Mouse (Mus musculus): ENCODE results near the gene Stim2. TPM values are rescaled to one million over a fixed set of nuclear protein-coding genes. Genes with fewer than 3 reads are reported as not detected.

Stim2 gene
- polyA plus RNA-seq, 1 experiment from 2014 or later: 18.5 TPM

DNA sequence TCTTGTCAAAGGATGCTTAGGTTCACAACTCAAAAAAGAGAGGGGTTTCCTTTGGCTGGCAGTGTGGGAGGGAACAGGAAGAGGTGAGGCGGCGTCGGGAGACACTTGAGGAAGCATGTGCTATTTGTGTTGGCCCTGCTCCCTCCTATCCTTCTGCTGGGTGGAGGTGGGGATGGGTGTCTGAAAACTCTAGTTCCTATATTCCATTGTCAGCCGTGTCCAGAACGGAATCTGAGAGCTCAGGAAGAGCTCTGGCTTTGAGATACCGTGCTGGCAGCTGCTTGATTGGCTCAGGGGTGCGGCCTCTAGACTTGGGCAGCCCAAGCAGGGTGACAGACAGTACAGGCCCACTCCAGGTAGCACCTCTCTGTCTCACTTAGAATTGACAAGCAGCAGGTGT lies 28.1 kb upstream of the Stim2 start:
- no peak for ATAC-seq
- 87% methylated on average over 7 of the region's 7 CpGs for WGBS

DNA sequence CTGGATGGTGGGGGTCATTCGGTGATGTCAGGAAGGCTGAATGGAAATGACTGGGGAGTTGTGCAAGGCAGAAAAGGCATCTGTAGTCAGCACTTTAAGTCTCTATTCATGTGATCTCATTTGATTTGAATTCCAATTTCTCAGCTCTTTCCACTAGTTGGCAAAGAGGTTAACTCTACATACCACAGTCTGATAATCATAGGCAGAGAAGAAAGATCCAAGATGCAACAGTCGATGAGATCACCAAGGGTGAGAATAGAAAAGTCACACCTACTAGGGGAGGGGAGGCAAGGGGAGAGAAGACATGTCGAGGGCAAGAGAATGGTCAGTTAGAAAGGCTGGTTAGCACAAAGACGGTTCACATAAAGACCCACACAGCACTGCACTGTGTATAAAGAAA lies 27.1 kb upstream of the Stim2 start:
- no peaks in the 10 kb centered on the region for H3K9me3 ChIP-seq (replicated peaks)
- H3K27ac ChIP-seq: no peak overlapping the region
- no peaks in the 10 kb centered on the region for H3K4me1 ChIP-seq
- no peak for ATAC-seq
- H3K27me3 ChIP-seq: no peaks in the 10 kb centered on the region
- H3K9ac ChIP-seq: no peak overlapping the region
- no peaks in the 10 kb centered on the region for H3K36me3 ChIP-seq (ENCODE audit: poor library complexity, severe bottlenecking)
- 72% methylated on average over 4 of the region's 4 CpGs for WGBS
- H3K4me3 ChIP-seq: no peak overlapping the region
- H3K4me2 ChIP-seq: no peak overlapping the region

More for the DNA sequence above, 28.1 kb upstream of the Stim2 start:
- H3K4me1 ChIP-seq: no peaks in the 10 kb centered on the region
- H3K4me3 ChIP-seq: no peak overlapping the region
- no peaks in the 10 kb centered on the region for H3K36me3 ChIP-seq (ENCODE audit: poor library complexity, severe bottlenecking)
- no peak overlapping the region for H3K4me2 ChIP-seq
- H3K27me3 ChIP-seq: no peaks in the 10 kb centered on the region
- H3K9ac ChIP-seq: no peak overlapping the region
- H3K27ac ChIP-seq: no peak overlapping the region
- H3K9me3 ChIP-seq (replicated peaks): no peaks in the 10 kb centered on the region

DNA sequence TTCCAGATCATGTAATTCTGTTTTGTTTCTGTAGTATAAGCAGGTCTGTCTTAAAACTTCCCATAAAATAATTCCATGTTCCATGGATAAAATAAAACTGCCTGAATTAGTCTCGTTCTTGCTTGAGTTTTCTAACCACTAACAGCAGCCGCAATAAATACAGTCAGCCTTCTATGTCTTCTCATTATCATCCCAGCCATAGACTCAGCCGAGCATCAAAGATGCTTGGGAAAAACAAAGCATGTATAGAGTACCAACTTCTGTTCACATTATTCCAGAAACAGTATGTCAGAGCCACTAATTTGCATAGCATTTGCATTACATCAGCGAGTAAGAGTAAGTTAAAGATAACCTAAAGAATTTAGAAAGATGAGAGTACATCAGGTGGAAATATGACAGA lies 25.4 kb upstream of the Stim2 start:
- H3K27ac ChIP-seq: no peak overlapping the region
- H3K4me1 ChIP-seq: no peaks in the 10 kb centered on the region
- peak; percentile 75 for ATAC-seq
- no peak overlapping the region for H3K4me2 ChIP-seq
- no peaks in the 10 kb centered on the region for H3K27me3 ChIP-seq
- H3K4me3 ChIP-seq: no peak overlapping the region
- no peaks in the 10 kb centered on the region for H3K9me3 ChIP-seq (replicated peaks)
- no peak overlapping the region for H3K9ac ChIP-seq
- no peaks in the 10 kb centered on the region for H3K36me3 ChIP-seq (ENCODE audit: poor library complexity, severe bottlenecking)
- WGBS: 36% methylated on average over 4 of the region's 4 CpGs

DNA sequence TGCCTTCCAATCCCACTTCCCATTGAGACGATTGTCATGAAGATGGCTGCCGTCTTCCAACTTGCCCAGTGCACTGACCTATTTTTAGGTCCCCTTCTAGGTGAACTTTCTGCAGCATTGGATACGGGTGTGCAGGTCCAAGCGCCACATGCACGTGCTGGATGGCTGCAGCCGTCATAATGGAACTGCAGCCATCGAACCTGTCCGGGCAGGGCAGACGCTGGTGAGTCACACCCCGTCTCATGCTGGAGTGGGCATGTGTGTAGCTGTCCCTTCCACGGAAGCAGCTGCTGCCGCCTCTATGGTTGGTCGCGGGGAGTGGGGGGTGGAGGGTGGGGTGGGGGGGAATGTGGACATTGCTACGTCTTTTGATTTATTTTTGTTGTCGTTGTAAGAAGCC lies 21.8 kb upstream of the Stim2 start:
- H3K4me2 ChIP-seq: no peak overlapping the region
- H3K9ac ChIP-seq: no peak overlapping the region
- H3K4me3 ChIP-seq: no peak overlapping the region
- H3K27ac ChIP-seq: no peak overlapping the region
- 90% methylated on average over 16 of the region's 16 CpGs for WGBS
- no peaks in the 10 kb centered on the region for H3K9me3 ChIP-seq (replicated peaks)
- ATAC-seq: no peak
- H3K27me3 ChIP-seq: no peaks in the 10 kb centered on the region
- no peaks in the 10 kb centered on the region for H3K36me3 ChIP-seq (ENCODE audit: poor library complexity, severe bottlenecking)
- H3K4me1 ChIP-seq: no peaks in the 10 kb centered on the region

DNA sequence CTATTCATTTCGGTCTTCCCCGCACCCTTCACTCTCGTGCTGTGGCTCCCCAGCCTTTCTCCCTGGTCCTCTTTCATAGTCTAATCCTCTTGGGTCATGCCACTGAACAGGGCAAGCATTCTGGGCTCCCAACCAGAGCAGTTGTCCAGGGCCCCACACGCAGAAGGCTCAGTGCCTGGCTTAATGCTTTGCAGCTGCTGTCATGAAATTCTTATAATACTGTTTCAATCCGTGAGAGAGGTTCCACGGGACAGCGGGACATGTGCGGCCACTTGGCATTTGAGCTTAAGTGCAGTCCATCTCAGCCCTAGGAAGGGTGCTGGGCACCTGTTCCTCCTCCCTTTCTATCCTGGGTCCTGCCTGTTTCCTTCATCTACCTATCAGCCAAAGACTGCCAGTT lies 21.2 kb upstream of the Stim2 start:
- no peaks in the 10 kb centered on the region for H3K9me3 ChIP-seq (replicated peaks)
- no peak for ATAC-seq
- no peak overlapping the region for H3K4me2 ChIP-seq
- H3K9ac ChIP-seq: no peak overlapping the region
- WGBS: 87% methylated on average over 8 of the region's 8 CpGs
- H3K36me3 ChIP-seq (ENCODE audit: poor library complexity, severe bottlenecking): no peaks in the 10 kb centered on the region
- H3K27me3 ChIP-seq: no peaks in the 10 kb centered on the region
- H3K27ac ChIP-seq: no peak overlapping the region
- no peak overlapping the region for H3K4me3 ChIP-seq
- no peaks in the 10 kb centered on the region for H3K4me1 ChIP-seq

DNA sequence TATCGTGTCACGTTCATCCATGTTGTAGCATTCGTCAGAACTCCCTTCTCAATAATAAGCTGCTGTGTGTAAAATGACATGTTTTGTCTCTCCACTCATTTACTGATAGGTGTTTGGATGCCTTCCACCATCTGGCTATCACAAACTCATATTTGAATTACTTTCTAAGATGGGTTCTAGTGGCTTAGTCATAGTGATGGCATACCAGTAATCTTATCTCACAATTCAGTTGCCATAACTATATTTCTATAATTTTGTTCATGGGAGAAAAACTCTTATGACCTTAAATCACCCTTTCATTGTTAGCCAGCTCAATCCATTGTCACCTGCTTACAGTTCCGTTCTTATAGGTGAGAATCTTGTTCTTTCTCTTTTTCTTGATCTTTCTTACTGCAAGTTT lies 14.9 kb upstream of the Stim2 start:
- 87% methylated on average over 4 of the region's 4 CpGs for WGBS
- Histone ChIP-seq H3K27ac (no peak overlapping the region), H3K9ac (no peak overlapping the region), H3K36me3 (ENCODE audit: poor library complexity, severe bottlenecking) (no peaks in the 10 kb centered on the region), H3K27me3 (no peaks in the 10 kb centered on the region), H3K4me3 (no peak overlapping the region), H3K4me2 (no peak overlapping the region), H3K9me3 (replicated peaks) (no peaks in the 10 kb centered on the region), H3K4me1 (no peaks in the 10 kb centered on the region)
- no peak for ATAC-seq

DNA sequence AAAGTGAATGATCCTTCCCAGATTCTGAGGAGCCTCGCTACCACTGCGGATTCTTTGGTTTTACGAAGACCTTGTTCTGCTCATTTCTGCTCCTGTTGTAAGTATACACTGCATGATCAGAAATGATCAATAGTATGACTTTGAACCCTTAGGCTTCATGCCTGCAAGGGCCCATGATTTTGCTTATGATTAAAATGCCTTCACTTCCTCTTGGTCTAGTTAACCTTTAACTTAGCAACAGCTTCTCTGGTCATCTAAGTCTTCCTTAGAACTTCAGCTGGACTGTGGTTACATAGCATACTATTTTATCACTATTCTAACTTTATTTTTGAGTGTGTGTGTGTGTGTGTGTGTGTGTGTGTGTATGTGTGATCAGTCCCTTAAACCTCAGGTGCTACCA lies 12.7 kb upstream of the Stim2 start:
- Histone ChIP-seq H3K9me3 (replicated peaks) (no peaks in the 10 kb centered on the region), H3K27ac (no peak overlapping the region), H3K4me1 (no peaks in the 10 kb centered on the region), H3K4me2 (no peak overlapping the region), H3K4me3 (no peak overlapping the region), H3K36me3 (ENCODE audit: poor library complexity, severe bottlenecking) (no peaks in the 10 kb centered on the region), H3K9ac (no peak overlapping the region), H3K27me3 (no peaks in the 10 kb centered on the region)
- ATAC-seq: no peak
- WGBS: 91% methylated on average over 3 of the region's 3 CpGs

DNA sequence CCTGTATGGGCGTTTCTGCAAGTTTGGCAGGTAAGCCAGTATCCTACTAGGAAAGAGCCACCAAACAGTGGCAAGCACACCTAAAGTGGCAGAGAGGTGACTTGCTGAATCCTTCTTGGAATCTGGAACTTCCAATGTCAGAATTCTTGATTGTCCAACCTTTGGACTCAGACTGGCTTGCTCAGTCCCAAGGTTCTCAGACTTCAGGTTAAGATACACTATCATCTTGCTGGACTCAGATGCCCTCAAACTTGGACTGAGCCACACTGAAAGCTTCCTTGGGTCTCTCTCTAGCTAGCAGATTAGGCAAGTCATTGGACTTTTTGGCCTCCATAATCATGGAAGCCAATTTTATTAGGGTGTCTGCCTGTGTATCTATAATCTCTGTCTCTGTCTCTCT lies 10.8 kb upstream of the Stim2 start:
- Histone ChIP-seq H3K4me2 (no peak overlapping the region), H3K9ac (no peak overlapping the region), H3K27ac (no peak overlapping the region), H3K4me3 (no peak overlapping the region), H3K9me3 (replicated peaks) (no peaks in the 10 kb centered on the region), H3K27me3 (no peaks in the 10 kb centered on the region), H3K4me1 (peaks cover 2% of the 10 kb centered on the region; the same call in 1 of the 2 replicates), H3K36me3 (ENCODE audit: poor library complexity, severe bottlenecking) (no peaks in the 10 kb centered on the region)
- WGBS: 67% methylated on average over 1 of the region's 1 CpGs
- no peak for ATAC-seq

DNA sequence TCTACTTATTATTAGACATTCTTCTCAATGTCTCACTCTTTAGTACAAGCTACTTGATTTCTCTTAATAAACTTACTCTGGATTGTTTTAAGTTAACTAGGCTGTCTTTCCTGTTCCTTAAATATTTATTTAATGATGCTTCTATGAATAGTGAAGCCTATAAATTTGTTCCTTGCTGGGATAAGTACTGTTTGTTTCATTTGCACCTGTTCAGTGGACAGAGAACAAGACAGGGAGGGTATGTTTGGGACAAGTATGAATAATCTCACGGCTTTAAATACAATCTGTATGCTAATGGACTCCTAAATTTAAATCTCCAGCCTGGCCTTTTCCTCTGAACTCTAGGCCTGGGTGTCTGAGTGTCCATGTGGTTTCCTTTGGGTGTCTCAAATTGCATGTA lies 10.2 kb upstream of the Stim2 start:
- Histone ChIP-seq H3K4me3 (no peak overlapping the region), H3K4me1 (peaks cover 6% of the 10 kb centered on the region; the same call in 1 of the 2 replicates), H3K36me3 (ENCODE audit: poor library complexity, severe bottlenecking) (no peaks in the 10 kb centered on the region), H3K27me3 (no peaks in the 10 kb centered on the region), H3K27ac (no peak overlapping the region), H3K4me2 (no peak overlapping the region), H3K9me3 (replicated peaks) (no peaks in the 10 kb centered on the region), H3K9ac (no peak overlapping the region)
- no peak for ATAC-seq
- WGBS: 86% methylated on average over 1 of the region's 1 CpGs

DNA sequence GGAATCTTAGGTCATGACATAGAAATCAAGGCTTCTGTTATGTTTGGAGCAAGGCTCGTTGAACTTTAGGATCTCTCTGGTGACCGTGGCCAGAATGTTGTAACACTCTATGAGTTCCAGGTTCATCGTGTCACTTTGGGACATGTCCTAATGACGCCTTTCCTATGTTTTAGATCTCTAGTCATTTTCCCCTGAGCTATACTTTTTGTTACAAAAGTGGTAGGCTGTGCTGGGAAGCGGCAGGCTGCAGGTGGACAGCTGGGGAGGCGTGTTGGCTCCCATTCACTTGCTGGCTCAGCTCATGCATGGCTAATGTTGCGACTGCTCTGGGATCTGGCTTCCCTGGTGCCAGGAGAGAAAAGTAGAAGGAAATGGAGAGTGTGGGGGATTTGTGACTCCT lies 5.7 kb upstream of the Stim2 start:
- H3K9ac ChIP-seq: no peak overlapping the region
- no peaks in the 10 kb centered on the region for H3K9me3 ChIP-seq (replicated peaks)
- no peak overlapping the region for H3K4me2 ChIP-seq
- no peak overlapping the region for H3K4me3 ChIP-seq
- no peak overlapping the region for H3K27ac ChIP-seq
- H3K36me3 ChIP-seq (ENCODE audit: poor library complexity, severe bottlenecking): no peaks in the 10 kb centered on the region
- WGBS: 46% methylated on average over 7 of the region's 7 CpGs
- ATAC-seq: peak; percentile 75
- peaks cover 15% of the 10 kb centered on the region; the same call in 1 of the 2 replicates for H3K4me1 ChIP-seq
- no peaks in the 10 kb centered on the region for H3K27me3 ChIP-seq

DNA sequence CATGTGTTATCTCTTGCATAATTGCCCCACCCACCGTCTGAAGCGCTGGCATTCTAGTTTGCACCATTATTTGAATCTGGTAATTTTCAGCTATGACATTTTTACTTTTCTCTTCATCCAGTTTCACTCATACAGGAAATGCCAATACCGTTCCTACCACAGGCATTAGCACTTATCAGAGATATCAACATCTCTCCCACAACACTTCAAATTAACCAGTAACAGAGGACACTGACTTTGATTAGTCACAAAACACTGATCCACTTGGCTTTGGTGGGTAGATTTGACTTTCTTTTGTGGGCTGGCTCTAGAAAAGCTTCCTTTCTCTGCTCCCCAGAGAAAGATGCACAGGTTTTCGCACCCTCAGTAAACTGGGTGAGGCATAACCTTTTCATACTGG lies 3.7 kb upstream of the Stim2 start:
- H3K4me2 ChIP-seq: peak overlapping the region; percentile 88
- 85% methylated on average over 4 of the region's 4 CpGs for WGBS
- no peak for ATAC-seq

DNA sequence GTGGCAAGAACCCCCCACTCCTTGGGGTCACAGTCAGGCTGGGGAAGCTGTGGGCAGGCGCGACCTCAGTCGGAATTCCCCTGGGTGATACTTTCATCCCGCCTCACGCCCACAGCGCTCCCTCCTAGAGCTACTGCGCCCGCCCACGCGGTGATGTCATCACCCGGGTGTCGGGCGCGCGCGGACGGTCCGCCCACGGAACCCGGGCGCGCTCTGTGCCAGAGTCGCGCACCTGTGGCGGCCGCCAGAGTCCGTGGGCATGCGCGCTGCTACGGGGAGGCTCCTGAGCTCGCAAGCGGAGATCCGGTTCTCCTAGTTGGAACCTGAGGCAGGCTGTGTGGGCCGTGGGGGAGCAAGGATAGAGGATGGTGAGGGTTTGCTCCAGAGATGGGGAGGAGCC lies 3.0 kb upstream of the Stim2 start:
- Histone ChIP-seq H3K9me3 (replicated peaks) (no peaks in the 10 kb centered on the region), H3K27ac (no peak overlapping the region), H3K27me3 (no peaks in the 10 kb centered on the region), H3K4me3 (peak overlapping the region; percentile 56), H3K4me1 (peaks cover 25% of the 10 kb centered on the region), H3K9ac (peak overlapping the region; percentile 68), H3K36me3 (ENCODE audit: poor library complexity, severe bottlenecking) (no peaks in the 10 kb centered on the region), H3K4me2 (peak overlapping the region; percentile 88)
- peak; percentile 4; the same call in 1 of the 2 replicates for ATAC-seq
- WGBS: 0% methylated on average over 34 of the region's 34 CpGs

More for the DNA sequence above, 3.7 kb upstream of the Stim2 start:
- Histone ChIP-seq H3K27me3 (no peaks in the 10 kb centered on the region), H3K9me3 (replicated peaks) (no peaks in the 10 kb centered on the region), H3K27ac (no peak overlapping the region), H3K36me3 (ENCODE audit: poor library complexity, severe bottlenecking) (no peaks in the 10 kb centered on the region), H3K4me3 (0 out of 2 replicates have a peak overlapping the region, but pooled peaks have one; percentile 56), H3K9ac (no peak overlapping the region), H3K4me1 (peaks cover 18% of the 10 kb centered on the region)

DNA sequence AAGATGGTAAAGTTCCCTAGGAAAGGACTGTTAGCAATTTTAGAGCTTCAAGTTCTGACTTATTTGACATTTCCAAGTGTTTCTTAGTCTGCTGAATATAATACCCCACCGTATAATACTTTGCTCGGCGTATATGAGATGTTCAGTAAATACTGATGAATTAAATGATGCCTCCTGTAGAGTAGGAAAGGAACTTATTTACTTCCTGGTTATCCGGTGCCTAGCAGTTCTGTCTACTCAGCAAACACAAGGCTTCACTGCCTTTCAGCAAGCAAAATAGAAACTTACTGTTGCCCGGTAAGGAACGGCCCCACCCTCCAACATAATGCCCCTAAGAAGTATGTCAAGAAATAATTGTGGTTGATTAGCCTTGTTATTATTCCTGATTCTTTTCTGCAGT lies 1.5 kb upstream of the Stim2 start:
- Histone ChIP-seq H3K9ac (no peak overlapping the region), H3K27ac (no peak overlapping the region), H3K36me3 (ENCODE audit: poor library complexity, severe bottlenecking) (no peaks in the 10 kb centered on the region), H3K4me2 (no peak overlapping the region), H3K4me1 (peaks cover 33% of the 10 kb centered on the region), H3K4me3 (no peak overlapping the region), H3K9me3 (replicated peaks) (no peaks in the 10 kb centered on the region), H3K27me3 (no peaks in the 10 kb centered on the region)
- ATAC-seq: no peak
- WGBS: 94% methylated on average over 6 of the region's 6 CpGs
